Mouse (Mus musculus) olfactory bulb, adult 2 months (tissue): ENCODE measurements around the gene Prrx2.

Experiments used
- CTCF ChIP-seq: fragments of 200-500 bp; IDR thresholded peaks from 2 replicates; pipeline ENCODE4 v1.5.1; 2012; ENCODE audit warnings: low read depth, mild to moderate bottlenecking, low read length, moderate library complexity; ENCODE audit not compliant: insufficient read depth
- POLR2A ChIP-seq: fragments of 200-500 bp; IDR thresholded peaks from 2 replicates; pipeline ENCODE4 v1.6.1; 2012; ENCODE audit warnings: mild to moderate bottlenecking, low read depth, low read length, moderate library complexity; ENCODE audit not compliant: insufficient read depth

GRCm38 (mm10) chr2:30823385-30824153, 11.2 kb upstream of the Prrx2 start:
- TF ChIP-seq CTCF (no peak), POLR2A (no peak)
